Mouse (Mus musculus) duodenum, adult 2 months (tissue): ENCODE measurements around the gene Gm13304. TPM values are rescaled to one million over a fixed set of nuclear protein-coding genes. Genes with fewer than 3 reads are reported as not detected.

Experiments
- polyA plus RNA-seq: library from polyadenylated mRNA; depleted of rRNA; stranded (reverse); fragments of >200 nt; gene quantifications from 2 replicates; pipeline ENCODE4 v1.2.3, GENCODE M21; 2012; ENCODE audit warnings: low replicate concordance; rRNA removed

Gm13304 gene
- 0.28 TPM in 1 of 2 replicates, not detected in the other for polyA plus RNA-seq

GRCm38 (mm10) chr4:42114517-42114916 is at the start of gene Gm13304:
TSS of gene Gm13304 (plus strand) at chr4:42114817.

GRCm38 (mm10) chr4:42090907-42091306 is 23.7 kb upstream of the Gm13304 start, which contains the start of gene Gm3893:
TSS of gene Gm3893 (plus strand) at chr4:42091207.

GRCm38 (mm10) chr4:42153136-42153535 is 38.5 kb downstream of the Gm13304 start, which contains the start of gene Gm13306:
TSS of gene Gm13306 (plus strand) at chr4:42153436.

Other genes starting within 250 kb of the Gm13304 start
- 2.4 TPM in 1 of 2 replicates, not detected in the other for gene Gm21541, start 211.2 kb upstream of the Gm13304 start, polyA plus RNA-seq
- gene Gm20878, start 173.2 kb upstream of the Gm13304 start, polyA plus RNA-seq: 0.36 and 6.1 TPM in 2 replicates
- not detected in 2 replicates for gene Fam205a4, start 148.8 kb upstream of the Gm13304 start, polyA plus RNA-seq
- not detected in 2 replicates for gene Gm21093, start 80.1 kb upstream of the Gm13304 start, polyA plus RNA-seq
- not detected in 2 replicates for gene Gm3893, start 23.6 kb upstream of the Gm13304 start, polyA plus RNA-seq
- gene Gm13306, start 38.6 kb downstream of the Gm13304 start, polyA plus RNA-seq: not detected in 2 replicates
- gene Gm13305, start 53.8 kb downstream of the Gm13304 start, polyA plus RNA-seq: not detected in 2 replicates
- not detected in 2 replicates for gene Gm10600, start 125.8 kb downstream of the Gm13304 start, polyA plus RNA-seq
- gene Ccl21b, start 140.9 kb downstream of the Gm13304 start, polyA plus RNA-seq: 1.1 TPM in 1 of 2 replicates, not detected in the other
- gene Gm21953, start 179.4 kb downstream of the Gm13304 start, polyA plus RNA-seq: not detected in 2 replicates
- not detected in 2 replicates for gene Fam205a3, start 203.5 kb downstream of the Gm13304 start, polyA plus RNA-seq